Mouse (Mus musculus) natural killer cell, adult 2 months (primary cell): ENCODE measurements around the gene Tango6.

Experiments
- DNase-seq, 2 experiments: peaks; one replicate each; pipeline ENCODE4 v3.0.0; 2022; ENCODE audit warnings: low spot score in 2 of 2

Tango6 gene

DNA sequence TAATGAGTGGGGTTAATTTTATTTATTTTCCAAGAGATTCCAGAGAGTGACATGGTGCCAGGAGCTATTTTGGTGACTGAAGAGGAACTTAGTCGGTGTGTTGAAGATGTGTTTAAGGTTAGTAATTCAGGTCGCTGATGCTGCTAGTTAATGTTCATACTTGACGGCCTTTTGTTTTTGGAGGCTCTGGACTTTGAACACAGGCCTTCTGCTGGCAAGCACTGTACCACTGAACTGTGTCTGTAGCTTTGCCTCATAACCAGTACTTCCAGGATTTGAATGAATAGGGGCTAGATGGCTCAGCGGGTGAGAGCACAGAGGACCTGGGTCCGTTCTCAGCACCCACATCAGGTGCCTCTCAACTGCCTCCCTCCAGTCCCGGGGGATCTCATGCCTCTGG lies 17.3 kb downstream of the Tango6 start:
- DNase-seq = no peak

DNA sequence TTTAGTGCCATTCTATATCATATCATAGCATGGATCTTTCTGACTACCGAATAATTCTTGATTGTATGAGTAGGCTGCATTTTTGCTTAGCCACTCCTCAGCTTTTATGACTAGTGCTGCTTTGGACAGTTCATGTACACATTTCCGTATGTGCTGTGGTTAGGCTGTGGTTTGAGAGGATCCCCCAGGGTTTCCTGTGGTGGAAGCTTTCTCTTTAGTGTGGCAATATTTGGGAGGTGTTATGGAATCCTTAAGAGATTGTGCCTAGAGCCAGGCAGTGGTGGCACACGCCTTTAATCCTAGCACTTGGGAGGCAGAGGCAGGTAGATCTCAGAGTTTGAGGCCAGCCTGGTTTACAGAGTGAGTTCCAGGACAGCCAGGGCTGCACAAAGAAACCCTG lies 18.5 kb downstream of the Tango6 start:
- DNase-seq = peak in 1 of 2 experiments; percentile 27

DNA sequence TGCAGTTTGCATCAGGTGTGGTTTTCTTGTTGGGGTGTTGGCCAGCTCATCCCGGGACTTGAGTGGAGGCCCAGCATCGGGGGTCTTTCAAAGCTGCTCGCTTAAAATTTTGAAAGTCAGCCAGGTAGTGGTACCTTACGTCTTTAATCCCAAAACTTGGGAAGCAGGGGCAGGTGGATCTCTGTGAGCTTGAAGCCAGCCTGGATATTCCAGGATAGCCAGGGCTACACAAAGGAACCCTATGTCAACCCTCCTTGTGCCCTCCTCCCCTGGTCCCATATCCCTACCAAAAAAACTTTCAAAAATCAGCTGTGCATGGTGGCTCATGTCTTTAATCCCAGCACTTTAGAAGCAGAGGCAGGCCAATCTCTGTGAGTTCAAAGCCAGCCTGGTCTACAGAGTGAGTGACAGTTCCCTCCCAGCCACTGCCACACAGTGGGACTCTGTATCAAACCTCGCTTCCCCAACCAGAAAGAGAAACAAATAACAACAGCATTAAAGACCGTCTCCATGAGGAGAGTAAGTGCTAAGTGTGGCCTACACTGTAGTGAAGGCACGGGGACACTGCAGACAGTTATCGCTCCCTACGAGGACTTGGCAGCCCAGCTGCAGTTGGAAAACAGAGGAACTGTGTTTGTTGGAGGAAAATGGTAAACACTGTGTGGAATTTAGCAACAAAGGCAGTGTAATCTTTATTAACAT lies 21.5 kb downstream of the Tango6 start:
- no peak for DNase-seq

DNA sequence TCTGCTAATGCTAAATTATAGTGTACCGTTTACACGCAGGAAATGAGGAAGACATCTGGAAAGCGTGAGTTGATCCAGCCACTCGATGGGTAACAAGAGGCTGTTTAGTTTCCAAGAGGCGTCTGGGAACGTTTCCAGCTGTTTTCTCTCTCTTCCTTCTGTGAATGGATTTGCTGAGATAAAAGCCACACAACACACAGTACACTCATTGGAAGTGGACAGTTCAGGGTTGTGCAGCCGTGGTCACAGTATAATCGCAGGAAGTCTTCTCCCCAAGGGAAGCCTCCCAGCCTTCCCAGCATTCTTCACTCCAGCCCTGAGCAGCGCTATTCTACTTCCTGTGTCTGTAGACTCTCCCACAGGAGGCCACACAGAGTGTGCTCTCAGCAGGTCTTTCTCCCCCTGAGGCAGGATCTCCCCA lies 22.0 kb downstream of the Tango6 start:
- no peak for DNase-seq

DNA sequence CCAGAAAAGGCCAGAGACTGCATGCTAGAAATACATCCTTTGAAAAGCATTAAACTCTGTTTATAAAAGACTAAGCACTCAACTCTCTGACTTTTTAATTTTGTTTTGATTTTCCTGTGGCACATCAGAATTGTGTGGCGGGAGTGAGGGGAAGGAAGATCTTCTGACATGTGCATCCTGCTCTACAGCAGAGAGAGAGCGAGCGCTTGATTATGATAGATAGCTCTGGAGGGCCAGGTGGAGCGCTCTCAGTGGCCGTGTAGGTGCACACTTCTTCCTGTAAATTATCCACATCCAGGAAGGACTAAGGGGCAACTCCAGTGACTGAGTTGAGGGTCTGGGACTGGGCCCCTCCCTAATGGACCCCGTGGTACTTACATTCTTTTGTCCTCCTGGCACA lies 23.3 kb downstream of the Tango6 start:
- no peak for DNase-seq

DNA sequence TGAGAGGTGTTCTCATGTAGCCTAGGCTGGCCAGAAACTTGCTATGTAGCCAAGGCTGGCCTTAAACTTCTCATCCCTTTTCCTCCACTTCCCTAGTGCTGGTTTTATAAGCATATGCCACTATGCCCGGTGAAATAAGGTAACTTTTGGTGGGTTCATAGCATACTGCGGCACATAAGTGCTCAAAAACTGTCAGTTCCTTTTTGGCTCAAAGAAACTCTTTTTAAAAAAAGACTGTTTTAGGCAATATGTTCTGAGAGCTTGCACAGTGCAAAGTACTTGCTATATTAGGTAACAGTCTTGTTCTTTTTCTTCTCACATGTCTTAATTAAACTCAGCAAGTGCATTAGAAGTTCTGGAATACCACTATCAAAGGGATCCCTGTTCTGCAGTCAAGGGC lies 27.1 kb downstream of the Tango6 start:
- DNase-seq = no peak

DNA sequence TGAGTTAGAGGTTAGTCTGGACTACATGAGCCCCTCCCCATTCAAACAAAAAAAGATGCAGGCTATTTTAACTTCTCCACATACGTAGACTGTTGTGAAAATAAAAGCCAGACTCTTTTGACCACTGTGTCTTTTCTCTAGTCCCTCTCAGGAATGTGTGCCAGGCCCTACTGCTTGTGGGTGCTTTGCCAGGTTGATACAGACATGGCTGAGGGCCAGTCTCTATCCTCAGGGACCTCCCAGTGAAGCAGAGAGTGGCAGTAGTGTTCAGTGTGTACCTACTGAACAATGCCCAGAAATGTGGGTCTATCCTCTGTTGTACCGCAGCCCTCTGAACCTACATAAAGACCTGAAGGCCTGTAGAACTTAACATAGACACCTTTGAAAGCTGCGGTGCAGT lies 29.6 kb downstream of the Tango6 start:
- DNase-seq = no peak

DNA sequence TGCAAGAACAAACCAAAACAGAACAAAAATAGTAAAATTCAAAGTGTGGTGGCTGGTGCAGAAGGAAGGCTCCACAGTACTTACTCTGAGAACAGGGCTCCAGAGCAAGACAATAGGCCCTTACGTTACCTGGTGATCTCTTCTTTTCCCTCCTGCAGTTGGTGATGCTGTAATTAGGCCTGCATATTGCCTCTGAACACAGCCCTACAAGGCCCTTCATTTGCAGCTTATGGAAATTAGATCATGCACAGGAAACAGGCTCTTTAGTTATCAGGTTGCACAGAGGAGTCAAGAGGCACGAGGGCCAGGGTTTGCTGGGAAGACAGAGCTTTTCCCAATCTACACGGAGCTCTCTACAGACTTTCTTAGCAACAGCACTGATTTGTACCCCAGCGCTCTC lies 31.4 kb downstream of the Tango6 start:
- no peak for DNase-seq

DNA sequence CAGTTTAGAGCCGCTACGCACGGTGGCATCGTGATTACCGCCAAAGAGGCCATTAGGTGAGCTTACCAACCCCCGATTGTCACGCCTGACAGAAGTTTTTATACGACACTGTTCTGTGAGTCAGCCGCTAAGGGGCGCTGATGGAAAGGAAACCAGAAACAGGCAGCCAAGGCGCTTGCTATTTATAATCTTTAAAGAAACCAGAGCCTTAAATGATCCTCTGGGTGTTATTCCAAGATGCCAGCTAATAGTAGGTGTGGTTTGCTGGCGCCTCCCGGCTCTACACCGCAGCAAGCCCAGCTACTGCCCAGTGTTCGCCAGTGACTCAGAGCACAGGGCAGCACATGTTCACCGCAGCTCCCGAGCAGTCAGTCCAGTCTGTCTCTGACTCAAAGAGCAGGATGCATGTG lies 35.2 kb downstream of the Tango6 start:
- DNase-seq = peak; percentile 45 to 57

DNA sequence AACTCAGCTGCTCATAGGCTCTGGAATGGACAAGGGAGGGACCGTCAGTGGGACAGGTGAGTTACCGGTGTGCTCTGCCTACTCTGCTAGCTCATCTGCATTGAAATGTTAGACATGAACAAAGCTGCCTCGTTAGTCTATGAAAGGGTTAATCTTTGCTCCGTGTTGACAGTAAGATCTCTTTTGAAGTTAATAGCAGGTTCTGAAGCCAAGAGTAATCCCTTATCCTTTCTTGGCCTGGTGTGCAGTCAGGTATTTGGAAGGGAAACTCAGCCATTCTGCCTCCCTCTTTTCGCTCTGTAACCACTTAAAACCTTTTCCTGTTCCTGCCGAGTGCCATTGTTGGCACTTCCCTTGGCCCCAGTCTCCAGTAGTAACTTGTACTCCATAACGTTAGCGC lies 38.1 kb downstream of the Tango6 start:
- no peak for DNase-seq

DNA sequence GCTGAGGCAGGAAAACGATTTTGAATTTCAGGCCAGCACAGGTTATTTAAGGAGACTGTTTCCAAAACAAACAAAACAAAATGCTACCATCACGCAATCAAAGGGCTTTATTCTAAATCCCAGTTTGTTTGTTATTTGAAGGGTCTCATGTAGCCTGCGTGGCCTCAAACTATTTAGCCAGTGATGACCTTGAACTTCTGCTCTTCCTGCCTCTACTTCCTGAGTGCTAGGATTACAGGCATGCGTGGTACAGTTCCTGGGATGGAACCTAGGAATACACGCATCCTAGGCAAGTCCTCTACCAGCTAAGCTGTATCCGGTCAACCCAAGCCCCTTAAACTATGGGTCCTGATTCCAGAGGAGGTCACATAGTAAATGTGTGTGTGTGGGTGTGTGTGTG lies 39.6 kb downstream of the Tango6 start:
- DNase-seq = no peak

DNA sequence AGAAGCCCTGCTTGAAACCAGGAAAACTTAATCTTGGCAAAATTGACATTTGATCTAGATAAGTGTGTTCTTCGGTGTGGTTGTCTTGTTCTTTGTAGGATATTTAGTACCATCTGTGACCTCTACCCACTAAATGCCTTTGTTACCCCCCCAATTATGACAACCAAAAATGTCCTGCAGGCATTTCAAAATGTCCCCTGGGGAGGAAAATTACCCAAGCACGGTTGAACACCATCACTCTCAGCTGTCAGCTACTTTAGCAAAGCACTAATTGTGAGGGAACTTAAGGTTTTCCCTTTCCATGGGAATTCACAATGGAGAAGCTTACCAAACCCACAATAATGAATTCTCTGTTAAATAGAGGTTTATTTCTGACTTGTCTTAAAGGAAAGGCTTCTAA lies 41.1 kb downstream of the Tango6 start:
- DNase-seq = no peak

DNA sequence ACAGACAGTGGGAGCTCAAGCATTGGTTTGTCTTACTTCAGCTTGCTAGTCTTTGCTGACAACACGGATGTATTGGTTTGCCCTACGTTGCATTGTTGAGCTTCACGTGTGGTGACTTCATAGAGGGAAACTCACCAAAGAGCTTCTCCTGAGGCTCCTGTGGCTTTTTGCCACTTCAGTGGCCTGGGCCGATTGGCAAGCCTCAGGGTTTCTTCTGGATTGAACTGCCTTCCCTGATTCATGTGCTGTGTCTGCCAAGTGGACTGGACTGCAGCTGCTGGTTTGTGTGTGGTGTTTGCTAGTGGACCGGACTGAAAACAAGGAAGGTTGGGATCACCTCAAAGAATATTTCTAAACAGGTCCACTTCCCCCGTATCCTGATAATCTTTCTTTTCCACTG lies 43.7 kb downstream of the Tango6 start:
- DNase-seq = no peak

DNA sequence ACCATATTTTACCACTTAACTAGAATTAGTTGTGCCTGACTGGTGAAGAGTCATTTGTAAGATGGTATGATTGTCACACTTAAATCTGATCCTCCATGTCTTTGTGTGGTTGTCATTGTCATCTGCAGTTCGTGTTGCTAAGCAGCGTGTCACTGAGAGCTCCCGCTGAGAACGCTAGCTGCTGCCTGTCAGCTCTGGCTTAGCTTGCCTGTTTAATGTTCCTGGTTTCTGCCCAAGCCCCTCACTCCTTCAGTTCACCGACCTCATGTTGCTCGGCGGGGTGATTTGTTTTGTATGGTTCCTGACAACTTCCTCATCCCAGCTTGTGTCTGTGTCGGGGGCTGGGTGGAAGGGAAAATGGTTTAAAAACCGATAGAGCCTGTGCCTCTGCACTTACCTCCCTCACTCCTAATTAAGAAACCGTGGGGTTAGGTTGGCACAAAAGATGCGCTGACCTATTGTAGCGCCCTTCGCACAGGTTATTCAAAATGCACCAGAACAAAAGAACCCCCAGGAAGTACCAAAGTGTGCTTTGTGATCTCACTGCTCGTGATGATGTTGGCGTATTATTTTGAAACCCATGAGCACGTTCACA lies 44.5 kb downstream of the Tango6 start:
- DNase-seq = no peak

DNA sequence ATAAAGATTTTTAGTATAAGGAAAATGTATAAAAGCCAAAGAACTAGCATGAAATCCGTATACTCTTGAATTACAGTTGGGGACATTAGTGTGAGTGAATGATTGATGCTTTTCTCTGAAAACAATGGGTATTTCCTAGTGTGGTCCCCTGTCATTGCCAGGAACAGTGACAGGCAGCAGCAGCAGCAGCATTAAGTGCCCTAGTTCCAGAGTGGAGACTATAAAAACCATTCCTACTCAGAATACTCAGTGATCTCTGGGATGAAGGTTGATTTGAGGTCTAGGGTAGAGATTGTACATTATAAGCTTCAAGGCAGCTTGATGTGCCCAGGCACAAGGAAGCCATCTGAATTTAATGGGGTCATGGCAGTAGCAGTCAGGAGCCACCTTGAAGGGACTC lies 45.0 kb downstream of the Tango6 start:
- DNase-seq = no peak

DNA sequence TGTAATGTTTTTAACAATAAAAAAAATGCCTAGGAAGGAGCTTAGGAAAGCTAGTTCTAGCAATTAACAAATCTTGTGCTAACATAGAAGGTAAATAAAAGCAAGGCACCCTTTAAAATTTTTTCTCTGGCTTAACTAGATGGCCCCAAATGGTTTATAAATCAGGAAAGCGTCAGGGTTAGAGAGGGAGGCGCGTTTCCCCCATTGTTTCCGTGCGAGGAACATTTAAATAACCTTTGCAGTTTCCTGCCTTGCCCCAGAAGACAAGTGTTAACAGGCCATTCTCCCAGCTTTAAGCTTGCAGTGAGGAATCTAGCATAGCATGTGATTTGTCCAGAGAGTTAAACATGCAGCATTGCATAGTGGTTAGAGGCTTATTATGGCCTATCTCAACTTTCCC lies 50.1 kb downstream of the Tango6 start:
- no peak for DNase-seq

DNA sequence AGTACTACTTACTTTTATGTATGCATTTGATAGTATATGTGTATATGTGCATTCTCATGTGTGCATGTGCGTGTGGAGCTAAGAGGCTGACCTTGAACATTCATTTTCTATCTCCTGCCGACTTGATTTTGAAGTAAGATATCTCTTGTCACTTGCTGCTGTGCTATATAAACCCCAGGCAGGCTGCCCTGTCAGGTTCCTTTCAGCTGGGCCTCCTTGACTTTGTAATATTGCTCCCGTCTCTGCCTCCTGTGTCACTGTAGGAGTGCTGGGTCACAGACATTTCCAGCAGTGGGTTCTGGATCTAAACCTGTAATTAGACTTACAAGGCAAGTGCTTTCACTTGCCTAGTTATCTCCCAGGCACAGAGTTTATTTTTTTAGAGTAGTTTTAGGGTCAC lies 50.8 kb downstream of the Tango6 start:
- DNase-seq = no peak

DNA sequence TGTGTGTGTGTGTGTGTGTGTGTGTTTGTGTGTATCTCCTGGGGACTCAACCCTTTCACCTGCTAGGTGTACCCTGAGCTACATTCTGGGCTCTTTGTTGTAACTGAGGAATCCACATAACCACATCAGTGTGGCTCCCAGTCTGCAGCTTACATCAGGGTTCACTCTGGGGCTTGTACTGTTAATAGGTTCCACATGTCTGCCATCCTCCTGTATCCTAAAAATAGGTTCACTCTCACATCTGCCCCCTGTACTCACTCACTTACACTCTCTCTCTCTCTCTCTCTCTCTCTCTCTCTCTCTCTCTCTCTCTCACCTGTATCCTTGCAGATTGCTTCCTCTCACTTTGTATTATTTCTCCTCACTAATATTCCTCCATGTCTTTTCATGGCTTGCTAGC lies 51.4 kb downstream of the Tango6 start:
- no peak for DNase-seq

DNA sequence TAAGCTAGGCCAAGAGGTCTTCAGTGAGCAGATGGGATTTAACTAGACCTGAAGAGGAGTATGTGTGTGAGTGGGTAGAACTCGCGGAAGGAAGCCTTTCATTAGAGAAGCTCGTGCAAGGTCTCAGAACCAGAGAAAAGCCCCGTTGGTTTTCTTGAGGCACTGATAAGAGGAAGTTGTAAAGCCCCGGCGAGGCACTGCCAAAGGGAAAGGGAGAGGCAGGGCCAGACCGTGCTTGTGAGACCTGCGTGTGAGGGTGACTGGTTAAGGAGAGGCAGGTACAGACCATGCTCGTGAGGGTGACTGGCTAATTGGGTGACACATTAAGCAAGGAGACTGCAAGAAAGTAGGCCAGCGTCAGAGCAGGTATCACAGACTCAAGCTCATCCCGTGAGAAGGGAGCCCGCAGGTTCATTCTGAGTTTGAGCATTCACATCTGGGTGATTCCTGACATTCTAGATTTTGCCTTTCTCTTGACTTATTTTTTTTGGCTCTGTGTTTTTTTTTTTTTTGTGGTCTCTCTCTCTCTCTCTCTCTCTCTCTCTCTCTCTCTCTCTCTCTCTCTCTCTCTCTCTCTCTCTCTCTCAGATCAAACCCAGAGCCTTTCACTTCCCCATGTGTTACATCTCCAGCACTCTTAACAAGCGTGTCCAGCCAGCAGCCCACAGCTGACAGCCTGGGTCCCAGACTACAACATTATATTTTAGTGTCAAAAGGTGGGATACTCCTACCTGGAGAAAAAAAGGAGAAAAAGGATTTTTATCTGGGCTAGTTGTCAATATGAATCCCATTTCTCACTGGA lies 54.2 kb downstream of the Tango6 start:
- DNase-seq = peak in 1 of 2 experiments; percentile 46

DNA sequence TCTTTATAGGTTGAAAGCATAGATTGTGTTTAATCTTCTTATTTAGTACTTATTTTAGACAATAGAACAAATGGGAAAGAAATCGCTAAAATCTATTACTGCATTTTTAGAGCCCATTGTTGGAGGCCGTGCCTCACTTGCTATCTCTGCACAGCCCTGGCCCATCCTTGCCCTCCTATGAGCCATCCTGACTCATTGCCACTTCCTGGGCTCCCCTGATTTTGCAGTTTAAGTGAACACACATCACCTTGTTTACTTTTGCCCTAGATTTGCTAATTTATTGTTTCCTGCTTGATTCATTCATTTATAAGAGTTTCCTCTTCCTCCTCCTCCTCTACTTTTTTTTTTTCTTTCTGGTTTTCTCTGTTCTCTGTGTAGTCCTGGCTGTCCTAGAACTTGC lies 55.0 kb downstream of the Tango6 start:
- no peak for DNase-seq

DNA sequence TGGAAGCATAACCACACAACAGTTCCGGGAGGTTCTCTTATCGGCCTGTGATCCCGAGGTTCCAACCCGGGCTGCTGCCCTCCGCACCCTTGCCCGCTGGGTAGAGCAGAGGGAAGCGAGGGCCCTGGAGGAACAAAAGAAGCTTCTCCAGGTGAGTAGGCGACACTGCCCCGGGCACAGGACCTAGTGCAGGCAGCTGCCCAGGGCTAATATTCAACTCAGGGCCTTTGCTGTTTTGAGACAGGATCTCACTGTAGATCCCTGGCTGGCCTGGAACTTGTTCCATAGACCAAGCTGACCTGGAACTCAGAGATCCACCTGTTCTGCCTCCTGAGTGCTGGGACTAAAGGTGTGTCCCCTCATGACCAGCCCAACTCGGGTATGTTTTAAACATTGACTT lies 59.5 kb downstream of the Tango6 start:
- no peak for DNase-seq

DNA sequence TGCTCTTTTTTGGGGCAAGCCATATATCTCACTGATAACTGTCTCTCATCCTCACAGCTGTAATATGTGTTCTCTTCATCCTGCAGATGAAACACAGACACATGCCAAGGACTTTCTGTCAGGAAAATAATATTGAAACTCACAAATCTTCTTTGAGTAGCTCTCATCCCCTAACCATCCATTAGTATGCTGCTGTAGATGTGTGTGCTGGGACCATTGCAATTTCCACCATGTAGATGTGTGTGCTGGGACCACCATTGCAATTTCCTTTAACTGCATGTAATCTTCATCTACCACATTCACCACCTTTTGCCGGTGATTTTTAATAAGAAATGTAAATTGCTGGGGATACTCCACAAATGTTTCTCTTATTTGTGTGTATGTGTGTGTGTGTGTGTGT lies 60.5 kb downstream of the Tango6 start:
- DNase-seq = no peak

DNA sequence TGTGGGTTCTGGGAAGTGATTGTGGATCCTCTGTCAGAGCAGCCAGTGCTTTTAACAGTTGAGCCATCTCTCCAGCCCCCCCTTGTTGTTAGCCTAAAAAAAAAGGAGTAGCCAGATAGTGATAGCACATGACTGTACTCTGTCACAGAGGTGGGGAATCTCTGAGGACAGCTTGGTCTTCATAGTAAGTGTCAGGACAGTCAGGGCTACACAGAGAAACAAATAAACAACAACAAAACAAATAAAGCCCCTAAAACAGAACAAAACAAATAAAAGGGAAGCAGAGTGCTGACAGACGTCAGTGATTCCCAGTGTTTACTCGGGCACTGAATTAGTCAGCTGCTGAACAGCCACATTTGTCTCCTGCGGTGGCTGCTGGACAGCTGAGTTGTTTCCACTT lies 70.6 kb downstream of the Tango6 start:
- DNase-seq = no peak
